In genomic region chr10:68030027-68030426, GRCm38 (mm10) we compare ENCODE assay signal across 33 mouse cellular contexts. TPM values are rescaled to one million over a fixed set of nuclear protein-coding genes. Genes with fewer than 3 reads are reported as not detected.
A peak's percentile ranks its signal among the peaks of the same experiment; 100 is the strongest.
DNase-seq lines count a peak whose midpoint lies in the region; ATAC-seq and TF ChIP-seq lines count a peak whose summit lies in the region.
"Had no signal": no experiment of that assay in that cellular context is flagged by ENCODE, and none has a peak within 500 bp of the region (broad histone marks: within the 10 kb centered on the region; RNA-seq: fewer than 3 reads in every experiment).

No protein-coding gene starts in this region.

- H3K4me2 ChIP-seq in kidney, postnatal 0 days (ENCODE audit: low read length): no peak overlapping the region
- H3K4me2 ChIP-seq: embryonic facial prominence, embryonic 13.5 days; heart, embryonic 12.5 days; heart, embryonic 15.5 days; hindbrain, embryonic 13.5 days had no signal

- TF ChIP-seq CTCF in kidney, postnatal 0 days (IDR thresholded peaks at IDR 0.05; ENCODE audit: low read depth): no peak

- no peak overlapping the region for H3K27ac ChIP-seq in kidney, postnatal 0 days
- H3K27ac ChIP-seq: embryonic facial prominence, embryonic 10.5 days; embryonic facial prominence, embryonic 13.5 days; forebrain, embryonic 10.5 days; gastrocnemius, adult 2 months; heart, embryonic 15.5 days; hindbrain, embryonic 10.5 days; hindbrain, embryonic 13.5 days had no signal

- H3K4me1 ChIP-seq in kidney, postnatal 0 days (replicated peaks; ENCODE audit: insufficient read depth, low read length): 0 out of 2 replicates have a peak, but pooled peaks cover 4% of the 10 kb centered on the region
- H3K4me1 ChIP-seq: embryonic facial prominence, embryonic 13.5 days; heart, embryonic 12.5 days; heart, embryonic 15.5 days; hindbrain, embryonic 10.5 days had no signal

- no peaks in the 10 kb centered on the region for H3K27me3 ChIP-seq in kidney, postnatal 0 days (ENCODE audit: insufficient read depth, low read length)
- H3K27me3 ChIP-seq: CH12.LX; embryonic facial prominence, embryonic 13.5 days; heart, embryonic 12.5 days; heart, embryonic 15.5 days; hindbrain, embryonic 13.5 days; Patski had no signal

- WGBS in kidney, postnatal 0 days: 29% methylated on average over 6 of the region's 6 CpGs

- DNase-seq in kidney, adult 9 months: peak; percentile 21
- no peak for DNase-seq in kidney, adult 11 months
- peak; percentile 30 for DNase-seq in R1 (ENCODE audit: low read depth, low spot score)
- DNase-seq in kidney, postnatal 0 days (ENCODE audit: low spot score): peak; percentile 73
- DNase-seq in kidney, postnatal 36 days: peak; percentile 12 to 33
- DNase-seq in cerebellum, postnatal 36 days: no peak
- DNase-seq: adrenal gland, adult 2 months; adrenal gland, postnatal 14 days; B cell, adult 2 months; cerebellum, adult 11 months; cerebellum, adult 2 months; cerebellum, adult 9-11 months; cerebellum, postnatal 25 days; embryo, embryonic 11 days; forebrain, postnatal 0 days; gastrocnemius, adult 2 months; gastrocnemius, postnatal 14 days; heart, adult 18-20 months; heart, postnatal 10 days; heart, postnatal 36 days had no signal

- H3K36me3 ChIP-seq in kidney, postnatal 0 days (ENCODE audit: insufficient read depth, low read length): no peaks in the 10 kb centered on the region
- H3K36me3 ChIP-seq: G1E; hindbrain, embryonic 13.5 days had no signal

- no peak overlapping the region for H3K9ac ChIP-seq in kidney, postnatal 0 days (ENCODE audit: low read depth, low read length)
- H3K9ac ChIP-seq: embryonic facial prominence, embryonic 13.5 days; forebrain, postnatal 0 days; heart, embryonic 12.5 days; heart, embryonic 15.5 days; hindbrain, embryonic 13.5 days had no signal

- H3K4me3 ChIP-seq in kidney, postnatal 0 days (replicated peaks; ENCODE audit: low read depth, low read length): no peak overlapping the region
- H3K4me3 ChIP-seq: embryonic facial prominence, embryonic 10.5 days; embryonic facial prominence, embryonic 13.5 days; forebrain, embryonic 10.5 days; gastrocnemius, adult 2 months; heart, embryonic 12.5 days; heart, embryonic 15.5 days; hindbrain, embryonic 10.5 days; hindbrain, embryonic 13.5 days had no signal

- ATAC-seq in kidney, postnatal 0 days (replicated peaks; ENCODE audit: low FRiP score, low read depth): no peak
- ATAC-seq in erythroblast, adult 5-6 weeks (replicated peaks; ENCODE audit: low FRiP score, poor library complexity, severe bottlenecking): no peak
- ATAC-seq: forebrain, embryonic 14.5 days; forebrain, postnatal 0 days; hindbrain, embryonic 16.5 days; Patski had no signal

- no peaks in the 10 kb centered on the region for H3K9me3 ChIP-seq in kidney, postnatal 0 days (replicated peaks; ENCODE audit: low read length)
- H3K9me3 ChIP-seq: embryonic facial prominence, embryonic 10.5 days; embryonic facial prominence, embryonic 13.5 days; forebrain, embryonic 10.5 days; heart, embryonic 12.5 days; heart, embryonic 15.5 days; hindbrain, embryonic 10.5 days; hindbrain, embryonic 13.5 days had no signal

RNA-seq across cellular contexts. Expression of gene Rtkn2, which starts 50.7 kb away (rescaled TPM):
- 4.4 and 5.2 TPM in 2 replicates for polyA plus RNA-seq in kidney, postnatal 0 days (2015; fragmentation: Nextera tagmentation; extraction: Ambion mirVana)
- total RNA-seq in erythroblast, adult 5-6 weeks (2015; ENCODE audit: low replicate concordance): 1.3 and 7.1 TPM in 2 replicates
- 2.9 and 3.6 TPM in 2 replicates for total RNA-seq in erythroblast, adult 5-6 weeks (2017; ENCODE audit: low replicate concordance)
- polyA plus RNA-seq: adrenal gland, adult 2 months; G1E had no signal

Comparison
In these comparisons a context has a peak if more than half of its experiments do, and no peak if none do; other contexts are left out.
1. DNase-seq: peak in kidney, adult 9 months (single experiment), R1 (single experiment), kidney, postnatal 0 days (single experiment) and kidney, postnatal 36 days (2 of 2); none in kidney, adult 11 months (single experiment) and cerebellum, postnatal 36 days (0 of 2).